Mouse (Mus musculus): ENCODE measurements around the gene Mtmr12.

DNA sequence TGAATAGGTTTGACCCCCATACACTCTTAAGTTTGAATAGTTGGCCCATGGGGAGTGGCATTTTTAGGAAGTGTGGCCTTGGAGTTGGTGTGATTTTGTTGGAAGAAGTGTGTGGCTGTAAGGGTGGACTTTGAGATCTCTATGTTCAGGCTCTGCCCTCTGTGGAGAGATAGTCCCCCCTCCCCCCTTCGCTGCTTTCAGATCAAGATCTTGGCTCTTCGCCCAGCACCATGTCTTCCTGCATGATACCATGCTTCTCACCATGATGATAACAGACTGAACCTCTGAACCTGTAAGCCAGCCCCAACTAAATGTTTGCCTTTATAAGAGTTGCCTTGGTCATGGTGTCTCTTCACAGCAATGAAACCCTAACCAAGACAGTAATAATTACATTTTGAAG, 86.9 kb downstream of the Mtmr12 start:
- TF ChIP-seq POLR2A (IDR thresholded peaks at IDR 0.05; ENCODE audit: borderline replicate concordance, insufficient read depth, low read length) = no peak
- TF ChIP-seq CTCF (IDR thresholded peaks at IDR 0.05; ENCODE audit: borderline replicate concordance, insufficient read depth, low read depth, low read length) = no peak
